Mouse (Mus musculus) frontal cortex, postnatal 36 days (tissue): ENCODE measurements around the gene Rps11.
"Not testable (repeated sequence)": the region's sequence is repeated elsewhere in the genome, so short reads cannot be mapped to it uniquely, and the experiment has no call there.

Source experiments
- DNase-seq, 2 experiments: peaks; one replicate each; pipeline ENCODE4 v3.0.0; 2022; ENCODE audit warnings: low spot score in 2 of 2

The Rps11 gene

GRCm38 (mm10) chr7:45124224-45125143, at the start of gene Rps11:
TSS of gene Rps11 (minus strand) at chr7:45124439.
- peak; percentile 98 to 99 for DNase-seq

DNA sequence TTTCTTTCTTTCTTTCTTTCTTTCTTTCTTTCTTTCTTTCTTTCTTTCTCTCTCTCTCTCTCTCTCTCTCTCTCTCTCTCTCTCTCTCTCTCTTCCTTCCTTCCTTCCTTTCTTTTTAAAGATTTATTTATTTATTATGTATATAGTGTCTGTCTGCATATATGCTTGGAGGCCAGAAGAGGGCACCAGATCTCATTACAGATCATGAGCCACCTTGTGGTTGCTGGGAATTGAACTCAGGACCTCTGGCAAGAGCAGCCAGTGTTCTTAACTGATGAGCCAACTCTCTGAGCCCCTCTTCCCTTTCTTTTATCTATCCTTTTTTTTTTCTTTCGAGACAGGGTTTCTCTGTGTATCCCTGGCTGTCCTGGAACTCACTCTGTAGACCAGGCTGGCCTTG, 49.5 kb upstream of the Rps11 start:
- DNase-seq, result not testable (repeated sequence)

- no peak for DNase-seq
These were observed 48.7 kb upstream of the Rps11 start for GRCm38 (mm10) chr7:45172974-45173373.

GRCm38 (mm10) chr7:45169495-45169894, 45.3 kb upstream of the Rps11 start:
- peak in 1 of 2 experiments; percentile 80 for DNase-seq

DNA sequence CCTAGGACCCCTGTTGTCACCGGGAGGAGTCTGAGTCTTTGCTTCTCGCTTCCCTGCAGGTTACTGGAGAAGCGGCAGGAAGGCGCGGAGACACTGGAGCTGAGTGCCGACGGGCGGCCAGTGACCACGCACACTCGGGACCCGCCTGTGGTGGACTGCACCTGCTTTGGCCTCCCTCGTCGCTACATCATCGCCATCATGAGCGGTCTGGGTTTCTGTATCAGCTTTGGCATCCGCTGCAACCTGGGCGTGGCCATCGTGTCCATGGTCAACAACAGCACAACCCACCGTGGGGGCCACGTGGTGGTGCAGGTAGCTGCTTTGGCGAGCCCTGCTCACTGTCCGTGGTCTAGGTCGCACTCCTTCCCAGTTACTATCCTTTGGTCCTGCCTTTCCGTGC, 44.4 kb upstream of the Rps11 start:
- no peak for DNase-seq

- peak in 1 of 2 experiments; percentile 72 for DNase-seq
These were observed 43.7 kb upstream of the Rps11 start for GRCm38 (mm10) chr7:45167761-45168445.

DNA sequence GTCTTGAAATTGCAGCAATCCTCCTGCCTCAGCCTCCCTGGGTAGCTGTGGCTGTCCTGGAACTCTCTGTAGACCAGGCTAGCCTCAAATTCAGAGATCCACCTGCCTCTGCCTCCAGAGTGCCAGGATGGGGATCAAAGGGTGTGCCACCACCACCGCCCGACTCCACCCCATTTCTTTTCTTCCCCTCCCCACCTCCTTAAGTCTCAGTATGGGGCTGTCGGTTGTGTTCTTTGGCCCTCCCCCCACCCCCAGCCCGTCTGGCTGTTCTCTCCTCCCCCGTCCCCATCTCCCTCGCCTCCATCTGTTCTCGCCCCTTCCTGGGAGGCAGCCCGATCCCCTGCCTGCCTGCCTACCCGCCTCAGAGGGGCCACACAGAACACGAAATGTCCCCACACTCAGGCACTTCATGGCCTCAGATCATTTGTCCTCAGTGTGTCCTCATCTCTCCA, 42.7 kb upstream of the Rps11 start:
- no peak for DNase-seq

- no peak for DNase-seq
These were observed 41.5 kb upstream of the Rps11 start for GRCm38 (mm10) chr7:45165701-45166100.

DNA sequence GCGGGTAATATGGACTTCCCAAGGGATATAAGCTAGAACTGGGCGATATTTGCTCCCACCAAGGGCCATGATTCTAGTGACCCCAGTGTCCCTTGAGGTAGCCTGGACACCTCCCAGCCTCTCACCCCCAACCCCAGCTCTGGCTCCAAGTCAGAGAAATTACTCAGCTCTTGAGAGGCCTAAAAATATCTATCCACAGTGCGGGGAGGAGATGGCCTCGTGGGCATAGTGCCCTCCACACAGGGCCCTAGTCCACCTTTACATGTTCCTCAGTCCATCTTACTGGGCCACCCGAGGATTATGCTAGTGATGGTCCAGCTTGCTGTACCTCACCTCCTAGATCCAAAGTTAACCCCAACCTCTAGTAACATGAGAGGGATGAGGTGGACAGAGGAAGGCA, 40.6 kb upstream of the Rps11 start:
- DNase-seq, result no peak

DNA sequence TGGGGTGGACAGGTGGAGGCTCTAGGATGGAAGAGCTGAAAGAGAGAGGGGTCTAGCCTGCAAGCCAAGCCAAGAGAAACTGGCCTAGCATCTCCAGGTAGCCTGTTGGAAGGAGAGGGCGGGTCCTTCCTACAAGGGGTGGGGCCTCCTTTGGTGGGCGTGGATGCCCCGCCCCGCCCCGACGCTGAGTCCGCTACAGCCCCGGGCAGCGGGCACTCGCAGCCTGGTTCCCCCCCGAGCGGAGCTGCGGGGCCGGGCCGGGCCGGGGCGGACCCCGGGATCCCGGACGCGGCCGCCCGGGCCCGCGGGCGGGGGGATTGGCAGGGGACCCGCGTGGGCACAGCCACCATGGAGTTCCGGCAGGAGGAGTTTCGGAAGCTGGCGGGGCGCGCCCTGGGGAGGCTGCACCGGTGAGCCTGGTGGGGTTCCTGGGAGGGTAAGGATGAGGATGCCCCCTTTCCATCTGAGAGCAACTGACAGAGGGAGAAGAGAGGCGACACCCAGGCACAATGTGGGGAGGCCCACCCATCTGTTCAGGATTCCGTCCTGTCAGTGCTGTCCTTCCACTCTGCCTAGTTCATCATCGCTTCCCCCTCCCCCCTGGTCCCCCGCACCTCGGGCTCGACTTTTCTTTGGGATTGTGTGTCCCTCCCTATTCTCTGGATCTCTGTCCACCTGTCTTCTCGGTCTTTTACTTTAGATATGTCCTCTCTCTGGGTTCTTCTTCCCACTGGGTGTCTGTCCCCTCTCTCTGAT, 39.7 kb upstream of the Rps11 start, which contains the start of gene Slc17a7:
Gene Slc17a7, plus strand, starts transcription at position 215 of the 756 bp plus-strand sequence.
- no peak for DNase-seq

GRCm38 (mm10) chr7:45162996-45163615, 38.9 kb upstream of the Rps11 start:
- no peak for DNase-seq

DNA sequence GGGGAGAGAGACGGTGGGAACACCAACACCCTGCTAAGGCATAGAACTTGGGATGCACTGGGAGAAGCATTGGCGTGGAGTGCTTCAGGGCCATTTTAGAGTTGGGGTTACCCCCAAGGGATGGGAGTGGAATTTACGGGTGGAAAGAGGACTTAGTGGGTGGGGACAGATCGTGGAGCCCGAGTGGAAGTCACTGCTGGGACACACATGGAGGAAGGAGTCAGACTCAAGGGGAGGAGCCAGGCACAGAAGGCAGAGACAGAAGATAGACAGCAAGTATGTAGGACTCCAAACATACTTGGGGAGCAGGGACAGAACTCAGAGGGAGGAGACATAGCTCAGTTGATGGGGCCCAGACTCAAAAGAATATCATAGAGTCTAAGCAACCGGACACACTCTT, 38.3 kb upstream of the Rps11 start:
- peak in 1 of 2 experiments; percentile 67 for DNase-seq

DNA sequence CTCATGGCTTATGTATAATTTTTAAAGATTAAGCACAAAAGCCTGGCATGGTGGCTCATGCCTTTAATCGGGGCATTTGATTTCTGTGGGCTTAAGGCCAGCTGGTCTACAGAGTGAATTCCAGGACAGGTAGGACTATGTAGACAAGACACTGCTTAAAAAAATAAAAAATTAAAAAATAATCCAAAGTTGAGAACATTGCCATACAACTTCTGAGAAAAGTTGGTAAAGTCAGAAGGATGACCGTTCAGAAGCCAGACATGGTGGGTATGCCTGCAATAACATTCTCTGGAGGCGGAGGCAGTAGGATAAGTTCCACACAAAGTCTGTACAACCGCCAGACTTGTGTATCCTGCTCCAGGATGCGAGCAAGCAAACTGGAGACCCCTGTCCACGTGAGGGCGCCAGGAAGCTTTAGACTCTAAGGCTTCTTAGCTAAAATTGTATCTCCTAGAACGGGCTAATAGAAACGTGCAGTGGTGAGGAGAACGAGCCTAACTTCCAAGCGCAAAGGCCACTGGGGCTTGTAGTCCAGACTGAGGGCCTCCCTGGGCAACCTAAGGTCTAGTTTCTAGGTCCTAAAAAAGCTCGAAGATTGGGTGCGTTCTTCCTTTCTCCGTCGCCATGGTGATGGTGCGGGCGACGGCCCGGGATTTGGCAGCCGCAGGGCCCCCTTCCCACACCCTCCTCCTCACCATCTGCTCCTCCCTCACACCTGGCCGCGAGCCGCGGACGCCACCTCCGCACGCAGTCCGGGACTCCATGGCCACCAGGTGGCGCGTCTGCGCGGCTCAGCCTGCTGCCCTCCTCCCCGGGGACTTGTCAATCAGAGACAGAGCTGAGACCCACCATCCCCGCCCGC, 37.6 kb upstream of the Rps11 start:
- peak; percentile 96 to 97 for DNase-seq

- no peak for DNase-seq
These were observed 36.6 kb upstream of the Rps11 start for GRCm38 (mm10) chr7:45160866-45161265.

- DNase-seq, result no peak
These were observed 36.1 kb upstream of the Rps11 start for GRCm38 (mm10) chr7:45160316-45160800.

- DNase-seq, result no peak
These were observed 34.8 kb upstream of the Rps11 start for GRCm38 (mm10) chr7:45158991-45159390.

- DNase-seq, result no peak
These were observed 33.2 kb upstream of the Rps11 start for GRCm38 (mm10) chr7:45157459-45157858.

DNA sequence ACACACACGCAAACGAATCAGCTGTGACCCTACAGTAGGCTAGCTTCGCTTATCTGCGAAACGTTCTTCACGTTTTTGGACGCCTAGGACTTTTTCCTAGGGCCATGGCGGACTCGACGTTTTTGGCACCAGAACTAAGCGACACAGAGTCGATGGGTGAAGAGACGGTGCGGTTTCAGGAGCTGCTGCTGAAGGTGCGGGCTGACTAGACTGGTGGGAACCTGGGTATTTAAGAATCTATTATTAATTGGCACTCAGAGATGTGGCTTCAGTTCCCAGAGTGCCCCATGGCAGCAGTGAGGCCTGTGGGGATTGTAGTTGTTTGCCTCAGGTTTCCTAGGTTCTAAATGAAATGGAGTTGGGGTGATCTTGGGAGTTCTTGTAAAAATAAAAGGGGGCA, 32.0 kb upstream of the Rps11 start:
- no peak for DNase-seq

DNA sequence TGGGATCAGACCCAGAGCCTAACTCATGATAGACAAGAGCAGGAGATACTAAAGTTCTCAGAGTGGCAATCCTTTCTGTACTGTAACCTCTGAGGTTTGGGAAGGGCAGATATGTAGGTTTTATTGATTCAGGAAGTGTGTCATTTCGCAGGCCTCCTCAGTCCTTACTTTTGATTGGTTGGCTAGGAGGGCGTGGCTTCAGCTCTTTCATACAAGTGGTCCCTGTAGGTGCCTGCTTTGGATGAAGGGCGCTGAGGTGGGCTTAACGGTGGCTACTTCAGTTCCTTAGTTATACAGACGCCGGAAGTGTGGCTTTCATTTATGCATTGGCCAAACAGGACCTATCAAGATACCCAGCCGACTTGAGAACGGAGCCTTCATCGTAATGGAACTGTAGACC, 31.4 kb upstream of the Rps11 start:
- no peak for DNase-seq

GRCm38 (mm10) chr7:45154993-45155514, 30.8 kb upstream of the Rps11 start:
- DNase-seq, result no peak
